In genomic region chr4:146501727-146502126, GRCm38 (mm10) we compare ENCODE assay signal across 10 mouse cellular contexts. TPM values are rescaled to one million over a fixed set of nuclear protein-coding genes. Genes with fewer than 3 reads are reported as not detected.
"Had no signal": no experiment of that assay in that cellular context is flagged by ENCODE, and none has a peak within 500 bp of the region (broad histone marks: within the 10 kb centered on the region; RNA-seq: fewer than 3 reads in every experiment).

TSS of gene Zfp981 (plus strand) at chr4:146502027.

RNA-seq across cellular contexts. Expression of gene Zfp981, which starts in this region (rescaled TPM):
- total RNA-seq: hematopoietic stem cell, adult 5-6 weeks; left cerebral cortex, adult 2 months had no signal
- polyA plus RNA-seq: heart, embryonic 13.5 days; heart, postnatal 0 days; intestine, embryonic 15.5 days; intestine, embryonic 16.5 days; intestine, postnatal 0 days; kidney, adult 2 months; kidney, embryonic 14.5 days; large intestine, adult 2 months had no signal
